Mouse (Mus musculus): ENCODE results near the gene Gm10666.
"Not testable (repeated sequence)": the region's sequence is repeated elsewhere in the genome, so short reads cannot be mapped to it uniquely, and the experiment has no call there.

Gene Gm10666

DNA sequence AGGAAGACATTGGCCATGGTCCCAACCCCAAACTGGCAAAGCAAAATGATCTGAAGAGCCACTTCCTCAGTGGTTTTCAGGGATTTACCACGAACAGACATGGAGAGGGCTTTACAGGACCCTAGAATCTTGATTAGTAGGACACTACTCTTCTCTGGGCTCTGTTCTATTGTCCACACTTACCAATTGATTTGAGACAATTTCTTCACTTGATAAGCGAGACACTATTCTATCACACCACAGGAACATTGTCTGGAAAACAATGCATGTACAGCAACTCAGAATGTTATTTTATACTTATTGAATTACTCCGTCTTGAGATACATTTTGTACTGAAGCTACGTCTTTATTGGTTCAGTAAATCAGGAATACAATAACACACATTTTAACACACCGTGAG is at the start of gene Gm10666:
TSS of gene Gm10666 (minus strand) at position 101 of the 400 bp plus-strand sequence.
- not testable (repeated sequence) for DNase-seq (ENCODE audit: low spot score in 2 of 2)

GRCm38 (mm10) chr7:22163935-22164334 is 29.4 kb upstream of the Gm10666 start, which contains the start of gene Vmn1r142:
Vmn1r142 (minus strand) TSS chr7:22164035.
- DNase-seq (ENCODE audit: low spot score in 2 of 2) = not testable (repeated sequence)

GRCm38 (mm10) chr7:22118145-22118544 is 16.4 kb downstream of the Gm10666 start, which contains the start of gene Gm16451:
Gm16451 (minus strand) TSS chr7:22118245.
- DNase-seq (ENCODE audit: low spot score in 2 of 2) = not testable (repeated sequence)
